Mouse (Mus musculus) cerebellum, postnatal 14 days (tissue): ENCODE measurements around the gene Topbp1.

ENCODE experiments used
- DNase-seq, 2 experiments: peaks; one replicate each; pipeline ENCODE4 v3.0.0; 2021; ENCODE audit warnings: mixed read lengths in 2 of 2

Gene Topbp1

DNA sequence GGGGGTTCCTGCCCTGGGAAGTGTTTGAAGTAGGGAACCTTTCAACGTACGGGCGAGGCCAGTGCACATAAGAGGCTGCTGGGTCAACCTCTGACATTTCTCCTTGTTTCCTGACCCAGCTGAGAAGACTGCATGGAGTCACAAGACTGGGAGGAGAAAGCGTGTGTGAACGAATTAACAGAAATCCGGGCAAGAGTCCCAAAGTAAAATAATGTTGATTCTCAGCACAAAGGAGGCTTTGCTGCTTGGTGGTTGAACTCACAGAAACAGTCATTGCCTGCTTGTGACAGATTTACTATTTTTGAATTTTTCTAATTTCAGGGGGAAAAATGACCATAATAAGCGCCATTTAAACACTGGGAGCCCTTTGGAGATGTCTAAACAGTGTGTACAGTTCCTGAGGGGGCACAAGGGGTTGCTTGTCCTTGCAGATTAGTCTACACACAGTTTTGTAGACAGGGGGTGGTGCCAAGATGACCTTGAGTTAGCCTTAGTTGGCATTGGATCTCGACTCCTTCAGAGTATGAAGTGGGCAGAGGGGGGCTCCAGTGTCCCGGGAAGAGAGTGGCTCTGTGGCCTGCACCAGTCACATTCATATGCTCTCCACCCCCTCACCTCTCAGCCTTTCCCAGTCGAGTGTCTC, 82.1 kb downstream of the Topbp1 start:
- no peak for DNase-seq

GRCm38 (mm10) chr9:103389261-103389660, 84.2 kb downstream of the Topbp1 start:
- DNase-seq, result no peak

DNA sequence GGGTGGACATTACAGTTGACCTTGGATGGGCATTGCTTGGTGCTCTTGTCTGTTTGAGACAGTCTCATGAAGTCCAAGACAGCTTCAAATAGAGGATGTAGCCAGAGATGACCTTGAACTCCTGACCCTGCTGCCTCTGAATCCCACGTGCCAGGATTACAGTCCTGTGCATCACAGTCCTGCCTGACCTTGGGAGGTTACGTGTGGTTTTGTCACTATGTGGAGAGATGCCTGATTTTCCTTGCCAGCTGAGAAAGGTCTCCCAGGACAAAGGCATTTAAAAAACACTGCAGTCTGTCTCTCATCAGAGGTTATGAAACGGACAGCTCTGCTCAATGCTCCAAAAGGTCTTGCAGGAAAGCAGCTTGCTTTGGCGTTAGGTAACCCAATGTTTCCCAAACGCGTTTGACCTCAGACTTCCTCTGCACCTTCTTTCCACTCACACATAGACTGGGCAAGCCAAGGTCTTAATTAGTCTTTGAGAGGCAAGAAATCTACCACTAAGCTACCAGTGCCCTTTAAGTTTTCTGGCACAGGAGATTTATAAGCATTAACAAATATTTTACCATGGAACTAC, 86.9 kb downstream of the Topbp1 start:
- no peak for DNase-seq

DNA sequence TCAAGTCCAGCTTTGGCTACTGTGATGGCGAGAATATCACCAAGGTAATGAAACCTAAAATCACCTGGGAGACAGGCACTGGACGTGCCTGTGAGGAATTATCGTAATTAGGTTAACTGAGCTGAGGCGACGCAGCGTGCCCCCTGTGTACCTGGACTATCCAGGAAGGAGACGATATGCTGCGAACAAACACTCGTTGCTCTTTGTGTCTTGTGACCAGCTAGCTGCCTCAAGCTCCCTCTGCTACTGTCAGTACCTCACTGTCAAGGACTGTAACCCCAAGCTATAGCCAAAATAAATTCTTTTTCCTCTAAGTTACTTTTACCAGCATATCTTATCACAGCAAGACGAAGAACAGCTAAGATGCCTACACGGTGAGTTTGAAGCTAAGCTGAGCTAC, 88.2 kb downstream of the Topbp1 start:
- DNase-seq, result no peak

- DNase-seq, result no peak
These were observed 93.6 kb downstream of the Topbp1 start for GRCm38 (mm10) chr9:103398509-103399157.
